Mouse (Mus musculus): ENCODE measurements at regions not wholly inside any gene's neighbourhood (a gene's known extent, or its start where the extent isn't known, plus 50 kb on each side); places are given as distances from the start of the nearest gene placed in this dataset.

DNA sequence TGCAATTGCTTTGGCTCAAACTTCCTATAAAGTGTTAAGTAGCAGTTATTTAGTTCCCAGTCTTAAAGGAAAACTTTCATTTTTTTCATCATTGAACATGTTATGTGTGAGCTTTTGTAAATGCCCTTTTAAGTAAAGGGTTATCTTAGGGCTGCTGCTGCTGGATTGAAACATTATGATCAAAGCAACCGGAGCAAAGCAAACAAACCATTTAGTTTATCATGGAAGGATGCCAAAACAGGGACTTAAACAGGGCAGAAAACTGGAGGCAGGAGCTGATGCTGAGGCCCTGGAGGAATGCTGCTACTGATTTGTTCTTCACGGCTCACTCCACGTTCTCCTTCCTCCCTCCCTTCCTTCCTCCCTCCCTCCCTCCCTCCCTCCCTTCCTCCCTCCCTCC, 111.3 kb upstream of the Nr2f1 start:
- TF ChIP-seq CTCF (IDR thresholded peaks at IDR 0.05; ENCODE audit: borderline replicate concordance, insufficient read depth, low read length) (no peak), POLR2A (IDR thresholded peaks at IDR 0.05; ENCODE audit: low read depth, low read length) (no peak)

Data from embryonic fibroblast, embryonic 13.5 days (primary cell).